Mouse (Mus musculus) liver, embryonic 16.5 days (tissue): ENCODE data around the gene Zfp791. TPM values are rescaled to one million over a fixed set of nuclear protein-coding genes. Genes with fewer than 3 reads are reported as not detected.

Experiments
- ATAC-seq: fragments of 200-750 bp; cut with Nextera tagmentation; 2 replicates; pipeline ENCODE4 v1.8.0; 2017; ENCODE audit warnings: low read depth, mild to moderate bottlenecking, moderate number of reproducible peaks, moderate library complexity
- H3K27ac ChIP-seq: fragments of 300-500 bp; sonication (generic); 2 replicates; pipeline ENCODE4 v1.5.1; 2014; ENCODE audit warnings: mild to moderate bottlenecking, low read length
- H3K27me3 ChIP-seq: fragments of 300-500 bp; sonication (generic); 2 replicates; pipeline ENCODE4 v1.6.1; 2014; ENCODE audit warnings: low read depth, low read length, mixed read lengths; ENCODE audit not compliant: control insufficient read depth, insufficient read depth
- H3K36me3 ChIP-seq: fragments of 300-500 bp; sonication (generic); 2 replicates; pipeline ENCODE4 v1.6.1; 2014; ENCODE audit warnings: mild to moderate bottlenecking; ENCODE audit not compliant: control insufficient read depth, insufficient read depth
- H3K4me1 ChIP-seq: fragments of 300-500 bp; sonication (generic); 2 replicates; pipeline ENCODE4 v1.6.1; 2014; ENCODE audit warnings: low read depth, low read length, mixed read lengths; ENCODE audit not compliant: control insufficient read depth
- H3K4me2 ChIP-seq: fragments of 300-500 bp; sonication (generic); 2 replicates; pipeline ENCODE4 v1.6.1; 2014; ENCODE audit warnings: low read depth, low read length, mixed read lengths
- H3K4me3 ChIP-seq: fragments of 300-500 bp; sonication (generic); 2 replicates; pipeline ENCODE4 v1.5.1; 2014; ENCODE audit warnings: low read depth, mild to moderate bottlenecking, low read length
- H3K9ac ChIP-seq: fragments of 300-500 bp; sonication (generic); 2 replicates; pipeline ENCODE4 v1.6.1; 2014; ENCODE audit warnings: low read depth, low read length
- H3K9me3 ChIP-seq: fragments of 300-500 bp; sonication (generic); replicated peaks from 2 replicates; pipeline ENCODE4 v1.6.1; 2016; ENCODE audit warnings: low read length; ENCODE audit not compliant: control insufficient read depth
- WGBS: fragments of 180-500 bp; shearing (Covaris S2); extraction: QIAGEN DNeasy Blood & Tissue Kit; methylation state at CpG from one replicate; pipeline ENCODE4 v1.1.7; 2014; ENCODE audit not compliant: insufficient replicate concordance; 5-methylcytosine and 5-hydroxymethylcytosine counted together
- polyA plus RNA-seq: library from polyadenylated mRNA; unstranded; fragments of >200 nt; fragmentation: Nextera tagmentation; extraction: Ambion mirVana; gene quantifications from 2 replicates; pipeline ENCODE4 v1.2.1, GENCODE M21; 2015

Gene Zfp791
- polyA plus RNA-seq, 1 experiment from 2014 or later: 3.4 TPM

GRCm38 (mm10) chr8:85076993-85077392, 45.9 kb downstream of the Zfp791 start:
- WGBS: 0% methylated on average over 2 of the region's 2 CpGs
- H3K9ac ChIP-seq: peak overlapping the region; percentile 30; the same call in 1 of the 2 replicates
- H3K9me3 ChIP-seq: no peaks in the 10 kb centered on the region
- no peak overlapping the region for H3K4me2 ChIP-seq
- ATAC-seq: peak; percentile 38; the same call in 1 of the 2 replicates
- H3K27me3 ChIP-seq: no peaks in the 10 kb centered on the region
- H3K36me3 ChIP-seq: peaks cover 21% of the 10 kb centered on the region
- H3K27ac ChIP-seq: peak overlapping the region; percentile 39; the same call in 1 of the 2 replicates
- no peak overlapping the region for H3K4me3 ChIP-seq
- H3K4me1 ChIP-seq: peaks cover 53% of the 10 kb centered on the region

DNA sequence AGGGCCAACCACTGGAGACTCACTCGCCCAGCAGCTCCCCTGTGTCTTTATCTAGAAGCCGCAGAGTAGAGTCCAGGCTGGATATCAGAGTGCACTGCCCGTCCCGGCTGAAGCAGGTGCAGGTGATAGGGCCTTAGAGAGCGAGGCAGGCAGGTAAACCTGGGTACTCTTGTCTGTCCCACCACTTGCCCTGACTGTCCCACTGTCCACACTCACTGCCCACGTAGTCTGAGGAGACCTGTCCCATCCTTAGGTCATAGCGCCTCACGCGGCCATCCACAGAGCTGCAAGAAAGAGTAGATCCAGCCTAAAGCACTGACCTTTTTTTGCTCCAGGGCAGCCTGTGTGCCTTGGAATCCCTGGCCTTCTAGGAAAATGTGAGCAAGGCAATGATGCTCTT, 46.9 kb downstream of the Zfp791 start:
- Histone ChIP-seq H3K4me3 (no peak overlapping the region), H3K4me2 (peak overlapping the region; percentile 24), H3K27ac (peak overlapping the region; percentile 22), H3K27me3 (no peaks in the 10 kb centered on the region), H3K36me3 (peaks cover 21% of the 10 kb centered on the region), H3K9me3 (no peaks in the 10 kb centered on the region), H3K9ac (no peak overlapping the region), H3K4me1 (peaks cover 47% of the 10 kb centered on the region)
- ATAC-seq: peak; percentile 52
- 58% methylated on average over 9 of the region's 9 CpGs for WGBS

- Histone ChIP-seq H3K36me3 (peaks cover 21% of the 10 kb centered on the region), H3K9ac (no peak overlapping the region), H3K4me2 (no peak overlapping the region), H3K27ac (peak overlapping the region; percentile 13), H3K4me1 (peaks cover 51% of the 10 kb centered on the region), H3K9me3 (no peaks in the 10 kb centered on the region), H3K4me3 (no peak overlapping the region), H3K27me3 (no peaks in the 10 kb centered on the region)
- WGBS: 84% methylated on average over 10 of the region's 10 CpGs
- ATAC-seq: no peak
Measured at GRCm38 (mm10) chr8:85074617-85075016, 48.3 kb downstream of the Zfp791 start.

DNA sequence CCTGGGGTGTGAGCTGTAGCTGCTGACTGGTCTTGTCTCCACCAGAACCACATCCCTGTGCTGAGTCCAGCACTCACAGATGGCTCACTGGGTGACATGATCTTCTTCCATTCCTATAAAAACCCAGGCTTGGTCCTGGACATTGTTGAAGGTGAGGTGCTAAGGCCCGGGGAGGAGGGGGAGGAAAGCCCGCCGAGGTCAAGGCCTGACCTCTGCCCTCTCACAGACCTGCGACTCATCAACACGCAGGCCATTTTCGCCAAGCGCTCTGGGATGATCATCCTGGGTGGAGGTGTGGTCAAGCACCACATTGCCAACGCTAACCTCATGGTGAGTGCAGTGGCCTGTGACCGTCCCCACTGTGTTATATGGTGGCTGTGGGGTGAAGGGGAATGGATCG, 48.7 kb downstream of the Zfp791 start:
- Histone ChIP-seq H3K9ac (no peak overlapping the region), H3K4me1 (peaks cover 47% of the 10 kb centered on the region), H3K36me3 (peaks cover 21% of the 10 kb centered on the region), H3K9me3 (no peaks in the 10 kb centered on the region), H3K27me3 (no peaks in the 10 kb centered on the region), H3K27ac (peak overlapping the region; percentile 13; the same call in 1 of the 2 replicates), H3K4me3 (no peak overlapping the region), H3K4me2 (no peak overlapping the region)
- 79% methylated on average over 10 of the region's 10 CpGs for WGBS
- no peak for ATAC-seq

DNA sequence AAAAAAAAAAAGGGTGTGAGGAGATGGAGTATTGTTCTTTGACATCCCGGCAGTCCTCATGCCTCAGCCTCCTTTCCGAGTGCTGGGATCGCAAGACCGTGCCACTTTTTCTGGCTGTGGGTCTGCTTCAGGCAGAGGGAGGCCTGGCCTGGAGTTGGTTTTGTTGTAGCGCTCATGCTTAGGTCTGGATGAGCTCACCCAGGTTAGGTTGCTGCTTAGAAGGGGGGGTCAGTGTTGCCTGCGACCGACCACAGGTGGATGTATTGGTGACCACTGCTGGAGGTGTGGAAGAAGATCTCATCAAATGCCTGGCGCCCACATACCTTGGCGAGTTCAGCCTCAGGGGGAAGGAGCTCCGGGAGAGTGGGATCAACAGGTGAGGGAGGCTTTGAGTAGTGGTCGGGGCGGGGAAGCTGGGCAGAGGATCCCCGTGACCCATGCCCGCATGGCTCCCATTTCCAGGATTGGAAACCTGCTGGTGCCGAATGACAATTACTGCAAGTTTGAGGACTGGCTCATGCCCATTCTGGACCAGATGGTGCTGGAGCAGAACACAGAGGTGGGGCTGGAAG, 49.8 kb downstream of the Zfp791 start:
- Histone ChIP-seq H3K4me1 (peaks cover 44% of the 10 kb centered on the region), H3K9ac (no peak overlapping the region), H3K27me3 (no peaks in the 10 kb centered on the region), H3K4me3 (no peak overlapping the region), H3K36me3 (peaks cover 18% of the 10 kb centered on the region), H3K27ac (no peak overlapping the region), H3K9me3 (no peaks in the 10 kb centered on the region), H3K4me2 (no peak overlapping the region)
- ATAC-seq: no peak
- WGBS: 87% methylated on average over 15 of the region's 15 CpGs

DNA sequence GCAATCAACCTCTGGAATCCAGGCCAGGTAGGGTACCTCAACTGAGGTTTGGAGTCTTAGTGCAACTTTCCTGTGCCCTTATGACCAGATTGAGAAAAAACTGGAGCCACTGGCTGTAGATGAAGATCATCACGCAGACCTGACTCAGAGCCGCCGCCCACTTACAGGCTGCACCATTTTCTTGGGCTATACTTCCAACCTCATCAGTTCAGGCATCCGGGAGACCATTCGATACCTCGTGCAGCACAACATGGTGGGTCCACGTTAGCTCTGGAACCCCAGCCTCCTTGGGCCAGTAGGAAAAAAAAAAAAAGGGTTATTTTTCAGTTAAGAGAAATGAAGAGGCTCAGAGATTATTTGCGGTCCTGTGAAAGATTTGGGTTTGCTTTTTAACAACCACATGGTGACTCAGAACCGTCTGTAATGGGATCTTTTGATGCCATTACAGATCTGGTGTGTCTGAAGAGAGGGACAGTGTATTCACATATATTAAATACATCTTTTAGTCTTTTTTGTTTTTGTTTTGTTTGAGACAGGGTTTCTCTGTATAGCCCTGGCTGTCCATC, 50.4 kb downstream of the Zfp791 start:
- peaks cover 44% of the 10 kb centered on the region for H3K4me1 ChIP-seq
- H3K9me3 ChIP-seq: no peaks in the 10 kb centered on the region
- WGBS: 32% methylated on average over 9 of the region's 9 CpGs
- no peaks in the 10 kb centered on the region for H3K27me3 ChIP-seq
- peak overlapping the region; percentile 90 for H3K9ac ChIP-seq
- peak overlapping the region; percentile 96 for H3K4me3 ChIP-seq
- peak overlapping the region; percentile 89 for H3K4me2 ChIP-seq
- H3K36me3 ChIP-seq: peaks cover 18% of the 10 kb centered on the region
- peak overlapping the region; percentile 92 for H3K27ac ChIP-seq
- ATAC-seq: no peak

DNA sequence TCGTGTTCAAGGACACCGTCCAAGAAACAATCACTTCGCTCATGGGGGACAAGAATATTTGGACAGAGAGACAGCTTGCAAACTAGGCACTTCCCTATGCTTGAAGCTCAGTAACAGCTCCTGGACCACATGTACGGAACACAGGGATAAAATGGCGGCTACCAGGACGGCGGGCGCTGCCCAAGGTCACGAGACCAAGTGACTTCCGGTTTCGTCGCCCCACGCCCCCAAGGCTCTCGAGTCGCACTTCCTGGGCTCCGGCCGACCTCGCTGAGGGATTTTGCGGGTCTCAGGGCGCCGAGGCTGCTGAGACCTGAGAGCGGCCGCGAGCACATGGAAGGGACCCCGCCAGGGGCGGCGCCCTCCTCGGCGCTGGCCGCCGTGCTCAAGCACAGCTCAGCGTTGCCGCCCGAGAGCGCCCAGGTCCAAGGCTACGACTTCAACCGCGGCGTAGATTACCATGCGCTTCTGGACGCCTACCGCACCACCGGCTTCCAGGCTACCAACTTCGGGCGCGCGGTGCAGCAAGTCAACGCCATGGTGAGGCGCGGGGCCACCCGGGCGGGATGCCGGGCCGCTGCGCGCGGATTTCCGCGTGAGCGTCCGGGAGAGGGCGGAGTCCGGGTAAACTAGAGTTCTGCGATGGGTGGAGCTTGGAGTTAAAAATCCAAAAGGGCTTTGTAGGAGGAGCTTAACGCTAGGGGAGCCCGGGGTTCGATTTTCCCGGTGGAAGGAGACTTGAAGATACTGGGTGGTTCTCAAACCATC, 51.2 kb downstream of the Zfp791 start, which contains the start of gene Dhps:
Gene Dhps (plus strand): TSS at position 244 of the 768 bp plus-strand sequence.
- Histone ChIP-seq H3K4me1 (peaks cover 41% of the 10 kb centered on the region), H3K4me2 (peak within 1 kb of the TSS; percentile 89), H3K27ac (peak within 1 kb of the TSS; percentile 92), H3K4me3 (peak within 1 kb of the TSS; percentile 96), H3K36me3 (peaks cover 18% of the 10 kb centered on the region), H3K9me3 (no peaks in the 10 kb centered on the region), H3K27me3 (no peaks in the 10 kb centered on the region), H3K9ac (peak within 1 kb of the TSS; percentile 90)
- WGBS: under 1% methylated on average over 68 of the region's 68 CpGs
- ATAC-seq: peak; percentile 83

- peaks cover 35% of the 10 kb centered on the region for H3K4me1 ChIP-seq
Measured at GRCm38 (mm10) chr8:85071041-85071440, 51.9 kb downstream of the Zfp791 start.

DNA sequence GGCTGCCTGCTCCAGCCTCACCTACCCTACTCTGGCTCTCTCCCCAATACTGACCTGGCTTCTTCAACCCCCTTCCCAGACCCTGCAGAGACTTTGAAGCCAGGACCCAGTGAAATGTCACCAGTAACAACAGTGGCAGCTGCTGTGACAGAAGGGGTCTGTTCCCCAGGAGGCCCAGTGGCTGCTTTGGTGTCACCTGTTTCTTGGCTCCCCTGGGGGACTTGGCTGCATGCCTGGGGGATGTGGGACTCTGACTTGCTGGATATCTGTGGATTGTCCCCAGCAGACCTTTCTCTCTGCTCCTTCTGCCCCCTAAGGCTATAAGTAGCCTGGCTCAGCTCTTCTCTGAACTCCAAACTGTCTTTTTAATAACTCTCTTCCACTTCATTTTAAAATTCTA, 54.9 kb downstream of the Zfp791 start, which contains the start of gene Gm5741:
Gene Gm5741 (minus strand): TSS at position 1 of the 400 bp plus-strand sequence.
- Histone ChIP-seq H3K4me1 (peaks cover 19% of the 10 kb centered on the region), H3K4me3 (no peak within 1 kb of the TSS), H3K27me3 (no peaks in the 10 kb centered on the region), H3K9ac (no peak within 1 kb of the TSS), H3K27ac (no peak within 1 kb of the TSS), H3K36me3 (no peaks in the 10 kb centered on the region), H3K9me3 (no peaks in the 10 kb centered on the region), H3K4me2 (no peak within 1 kb of the TSS)
- no peak for ATAC-seq

More at GRCm38 (mm10) chr8:85071041-85071440, 51.9 kb downstream of the Zfp791 start:
- Histone ChIP-seq H3K27ac (peak overlapping the region; percentile 92), H3K9me3 (no peaks in the 10 kb centered on the region), H3K4me2 (peak overlapping the region; percentile 89), H3K4me3 (peak overlapping the region; percentile 96), H3K27me3 (no peaks in the 10 kb centered on the region), H3K36me3 (peaks cover 17% of the 10 kb centered on the region), H3K9ac (0 out of 2 replicates have a peak overlapping the region, but pooled peaks have one; percentile 1)
- WGBS: 57% methylated on average over 5 of the region's 5 CpGs
- peak; percentile 49 for ATAC-seq
